Mouse (Mus musculus): ENCODE results near the gene B3galt4. TPM values are rescaled to one million over a fixed set of nuclear protein-coding genes. Genes with fewer than 3 reads are reported as not detected.

The B3galt4 gene
- polyA plus RNA-seq, 1 experiment from 2014 or later = 2.8 TPM

GRCm38 (mm10) chr17:33973572-33973971 is 22.3 kb upstream of the B3galt4 start:
- Histone ChIP-seq H3K36me3 (ENCODE audit: control insufficient read depth, insufficient read depth, low read length) (no peaks in the 10 kb centered on the region), H3K27ac (ENCODE audit: low read depth, low read length) (no peak overlapping the region), H3K9ac (ENCODE audit: low read depth, low read length) (no peak overlapping the region), H3K4me2 (no peak overlapping the region), H3K4me3 (ENCODE audit: low read depth, low read length) (no peak overlapping the region), H3K9me3 (replicated peaks; ENCODE audit: control insufficient read depth, low read length) (no peaks in the 10 kb centered on the region), H3K4me1 (ENCODE audit: control insufficient read depth, insufficient read depth, low read length) (peaks cover 5% of the 10 kb centered on the region), H3K27me3 (ENCODE audit: control insufficient read depth, insufficient read depth, low read length) (peaks cover 22% of the 10 kb centered on the region)
- 54% methylated on average over 3 of the region's 3 CpGs for WGBS (ENCODE audit: insufficient replicate concordance)
- ATAC-seq (replicated peaks; ENCODE audit: insufficient number of reproducible peaks, low FRiP score, low TSS enrichment) = no peak

GRCm38 (mm10) chr17:33972691-33973090 is 21.4 kb upstream of the B3galt4 start:
- H3K9me3 ChIP-seq (replicated peaks; ENCODE audit: control insufficient read depth, low read length) = no peaks in the 10 kb centered on the region
- H3K4me3 ChIP-seq (ENCODE audit: low read depth, low read length) = no peak overlapping the region
- 0% methylated on average over 1 of the region's 1 CpGs for WGBS (ENCODE audit: insufficient replicate concordance)
- no peak overlapping the region for H3K27ac ChIP-seq (ENCODE audit: low read depth, low read length)
- H3K9ac ChIP-seq (ENCODE audit: low read depth, low read length) = no peak overlapping the region
- H3K4me1 ChIP-seq (ENCODE audit: control insufficient read depth, insufficient read depth, low read length) = no peaks in the 10 kb centered on the region
- no peak overlapping the region for H3K4me2 ChIP-seq
- H3K27me3 ChIP-seq (ENCODE audit: control insufficient read depth, insufficient read depth, low read length) = peaks cover 13% of the 10 kb centered on the region
- H3K36me3 ChIP-seq (ENCODE audit: control insufficient read depth, insufficient read depth, low read length) = no peaks in the 10 kb centered on the region
- ATAC-seq (replicated peaks; ENCODE audit: insufficient number of reproducible peaks, low FRiP score, low TSS enrichment) = no peak

GRCm38 (mm10) chr17:33969394-33969793 is 18.1 kb upstream of the B3galt4 start:
- no peak overlapping the region for H3K4me2 ChIP-seq
- no peak for ATAC-seq (replicated peaks; ENCODE audit: insufficient number of reproducible peaks, low FRiP score, low TSS enrichment)
- no peak overlapping the region for H3K4me3 ChIP-seq (ENCODE audit: low read depth, low read length)
- no peaks in the 10 kb centered on the region for H3K4me1 ChIP-seq (ENCODE audit: control insufficient read depth, insufficient read depth, low read length)
- H3K9ac ChIP-seq (ENCODE audit: low read depth, low read length) = no peak overlapping the region
- H3K36me3 ChIP-seq (ENCODE audit: control insufficient read depth, insufficient read depth, low read length) = no peaks in the 10 kb centered on the region
- no peaks in the 10 kb centered on the region for H3K27me3 ChIP-seq (ENCODE audit: control insufficient read depth, insufficient read depth, low read length)
- 64% methylated on average over 4 of the region's 4 CpGs for WGBS (ENCODE audit: insufficient replicate concordance)
- H3K9me3 ChIP-seq (replicated peaks; ENCODE audit: control insufficient read depth, low read length) = no peaks in the 10 kb centered on the region
- no peak overlapping the region for H3K27ac ChIP-seq (ENCODE audit: low read depth, low read length)

GRCm38 (mm10) chr17:33968927-33969326 is 17.6 kb upstream of the B3galt4 start:
- H3K4me3 ChIP-seq (ENCODE audit: low read depth, low read length) = no peak overlapping the region
- H3K27me3 ChIP-seq (ENCODE audit: control insufficient read depth, insufficient read depth, low read length) = no peaks in the 10 kb centered on the region
- H3K36me3 ChIP-seq (ENCODE audit: control insufficient read depth, insufficient read depth, low read length) = no peaks in the 10 kb centered on the region
- ATAC-seq (replicated peaks; ENCODE audit: insufficient number of reproducible peaks, low FRiP score, low TSS enrichment) = no peak
- no peak overlapping the region for H3K9ac ChIP-seq (ENCODE audit: low read depth, low read length)
- no peaks in the 10 kb centered on the region for H3K9me3 ChIP-seq (replicated peaks; ENCODE audit: control insufficient read depth, low read length)
- no peak overlapping the region for H3K27ac ChIP-seq (ENCODE audit: low read depth, low read length)
- H3K4me1 ChIP-seq (ENCODE audit: control insufficient read depth, insufficient read depth, low read length) = no peaks in the 10 kb centered on the region
- no peak overlapping the region for H3K4me2 ChIP-seq
- WGBS (ENCODE audit: insufficient replicate concordance) = 30% methylated on average over 5 of the region's 5 CpGs

- Histone ChIP-seq H3K27me3 (ENCODE audit: control insufficient read depth, insufficient read depth, low read length) (no peaks in the 10 kb centered on the region), H3K4me1 (ENCODE audit: control insufficient read depth, insufficient read depth, low read length) (no peaks in the 10 kb centered on the region), H3K27ac (ENCODE audit: low read depth, low read length) (no peak overlapping the region), H3K9ac (ENCODE audit: low read depth, low read length) (no peak overlapping the region), H3K9me3 (replicated peaks; ENCODE audit: control insufficient read depth, low read length) (no peaks in the 10 kb centered on the region), H3K36me3 (ENCODE audit: control insufficient read depth, insufficient read depth, low read length) (peaks cover under 1% of the 10 kb centered on the region; the same call in 1 of the 2 replicates), H3K4me3 (ENCODE audit: low read depth, low read length) (no peak overlapping the region), H3K4me2 (no peak overlapping the region)
- ATAC-seq (replicated peaks; ENCODE audit: insufficient number of reproducible peaks, low FRiP score, low TSS enrichment) = peak; percentile 40; the same call in 1 of the 2 replicates
- 3% methylated on average over 9 of the region's 9 CpGs for WGBS (ENCODE audit: insufficient replicate concordance)
These were observed 17.2 kb upstream of the B3galt4 start for GRCm38 (mm10) chr17:33968489-33968888.

- 85% methylated on average over 16 of the region's 16 CpGs for whole genome bisulfite sequencing (ENCODE audit: insufficient replicate concordance)
- Histone ChIP-seq H3K36me3 (ENCODE audit: control insufficient read depth, insufficient read depth, low read length) (peaks cover 6% of the 10 kb centered on the region; the same call in 1 of the 2 replicates), H3K9ac (ENCODE audit: low read depth, low read length) (no peak overlapping the region), H3K27ac (ENCODE audit: low read depth, low read length) (no peak overlapping the region), H3K4me3 (ENCODE audit: low read depth, low read length) (no peak overlapping the region), H3K27me3 (ENCODE audit: control insufficient read depth, insufficient read depth, low read length) (no peaks in the 10 kb centered on the region), H3K4me2 (no peak overlapping the region), H3K9me3 (replicated peaks; ENCODE audit: control insufficient read depth, low read length) (no peaks in the 10 kb centered on the region), H3K4me1 (ENCODE audit: control insufficient read depth, insufficient read depth, low read length) (no peaks in the 10 kb centered on the region)
- no peak for ATAC-seq (replicated peaks; ENCODE audit: insufficient number of reproducible peaks, low FRiP score, low TSS enrichment)
These were observed 14.7 kb upstream of the B3galt4 start for GRCm38 (mm10) chr17:33965846-33966550.

GRCm38 (mm10) chr17:33965082-33965845 is 14.0 kb upstream of the B3galt4 start:
- Histone ChIP-seq H3K4me1 (ENCODE audit: control insufficient read depth, insufficient read depth, low read length) (no peaks in the 10 kb centered on the region), H3K4me3 (ENCODE audit: low read depth, low read length) (no peak overlapping the region), H3K4me2 (no peak overlapping the region), H3K9me3 (replicated peaks; ENCODE audit: control insufficient read depth, low read length) (no peaks in the 10 kb centered on the region), H3K27me3 (ENCODE audit: control insufficient read depth, insufficient read depth, low read length) (no peaks in the 10 kb centered on the region), H3K9ac (ENCODE audit: low read depth, low read length) (no peak overlapping the region), H3K36me3 (ENCODE audit: control insufficient read depth, insufficient read depth, low read length) (peaks cover 6% of the 10 kb centered on the region; the same call in 1 of the 2 replicates), H3K27ac (ENCODE audit: low read depth, low read length) (no peak overlapping the region)
- no peak for ATAC-seq (replicated peaks; ENCODE audit: insufficient number of reproducible peaks, low FRiP score, low TSS enrichment)
- WGBS (ENCODE audit: insufficient replicate concordance) = 88% methylated on average over 17 of the region's 17 CpGs

GRCm38 (mm10) chr17:33962876-33963275 is 11.6 kb upstream of the B3galt4 start:
- H3K4me1 ChIP-seq (ENCODE audit: control insufficient read depth, insufficient read depth, low read length) = no peaks in the 10 kb centered on the region
- H3K9me3 ChIP-seq (replicated peaks; ENCODE audit: control insufficient read depth, low read length) = no peaks in the 10 kb centered on the region
- H3K9ac ChIP-seq (ENCODE audit: low read depth, low read length) = no peak overlapping the region
- no peak overlapping the region for H3K4me3 ChIP-seq (ENCODE audit: low read depth, low read length)
- WGBS (ENCODE audit: insufficient replicate concordance) = 89% methylated on average over 7 of the region's 7 CpGs
- no peak for ATAC-seq (replicated peaks; ENCODE audit: insufficient number of reproducible peaks, low FRiP score, low TSS enrichment)
- H3K36me3 ChIP-seq (ENCODE audit: control insufficient read depth, insufficient read depth, low read length) = peaks cover 6% of the 10 kb centered on the region; the same call in 1 of the 2 replicates
- no peaks in the 10 kb centered on the region for H3K27me3 ChIP-seq (ENCODE audit: control insufficient read depth, insufficient read depth, low read length)
- no peak overlapping the region for H3K27ac ChIP-seq (ENCODE audit: low read depth, low read length)
- no peak overlapping the region for H3K4me2 ChIP-seq

Data from heart, embryonic 11.5 days (tissue).